Mouse (Mus musculus): Measurements from ENCODE around the gene Iqcf1.

DNA sequence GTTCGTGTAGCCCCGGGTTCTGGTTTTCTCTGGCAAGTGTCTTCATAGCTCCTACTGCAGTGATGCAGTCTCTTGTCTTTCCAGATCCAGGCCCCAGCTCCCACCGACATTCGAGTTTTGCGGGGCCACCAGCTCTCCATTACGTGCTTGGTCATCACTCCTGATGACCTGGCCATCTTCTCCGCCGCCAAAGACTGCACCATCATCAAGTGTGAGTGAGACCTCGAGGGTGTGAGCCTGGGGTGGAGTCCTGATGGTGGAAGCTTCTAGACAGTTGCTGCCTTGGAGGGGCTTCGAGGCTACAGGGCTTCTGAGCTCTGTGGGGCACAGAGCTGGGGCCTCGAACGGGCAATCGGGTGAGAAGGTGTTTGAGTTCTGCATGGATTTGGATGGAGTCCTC is 18.1 kb upstream of the Iqcf1 start:
- no peak for TF ChIP-seq MAFK (IDR thresholded peaks at IDR 0.05; ENCODE audit: insufficient replicate concordance, low read length)
- TF ChIP-seq POLR2AphosphoS2 (IDR thresholded peaks at IDR 0.05; ENCODE audit: low read depth, low read length), result no peak
- no peak for TF ChIP-seq POLR2A (IDR thresholded peaks at IDR 0.05; ENCODE audit: low read depth, low read length)
